Mouse (Mus musculus) stomach, postnatal 0 days (tissue): ENCODE measurements at regions not wholly inside any gene's neighbourhood (a gene's known extent, or its start where the extent isn't known, plus 50 kb on each side); places are given as distances from the start of the nearest gene placed in this dataset.

Experiments used
- ATAC-seq: fragments of 200-750 bp; cut with Nextera tagmentation; 2 replicates; pipeline ENCODE4 v1.8.0; 2017; ENCODE audit not compliant: low FRiP score, low TSS enrichment
- DNase-seq: peaks from one replicate; pipeline ENCODE4 v3.0.0-alpha.2; 2016; ENCODE audit warnings: low spot score
- H3K27ac ChIP-seq: fragments of 300-500 bp; sonication (generic); replicated peaks from 2 replicates; pipeline ENCODE4 v1.5.1; 2014; ENCODE audit warnings: mild to moderate bottlenecking, control low read depth
- H3K27me3 ChIP-seq: fragments of 300-500 bp; sonication (generic); 2 replicates; pipeline ENCODE4 v1.6.1; 2014; ENCODE audit warnings: low read length; ENCODE audit not compliant: control insufficient read depth, insufficient read depth
- H3K36me3 ChIP-seq: fragments of 300-500 bp; sonication (generic); 2 replicates; pipeline ENCODE4 v1.6.1; 2014; ENCODE audit warnings: low read length, mixed read lengths; ENCODE audit not compliant: control insufficient read depth, insufficient read depth
- H3K4me1 ChIP-seq: fragments of 300-500 bp; sonication (generic); replicated peaks from 2 replicates; pipeline ENCODE4 v1.6.1; 2014; ENCODE audit warnings: antibody characterized with exemption; ENCODE audit not compliant: control insufficient read depth, insufficient read depth
- H3K4me2 ChIP-seq: fragments of 300-500 bp; sonication (generic); replicated peaks from 2 replicates; pipeline ENCODE4 v1.6.1; 2014; ENCODE audit warnings: low read depth, mild to moderate bottlenecking, control low read depth, moderate library complexity
- H3K4me3 ChIP-seq: fragments of 300-500 bp; sonication (generic); 2 replicates; pipeline ENCODE4 v1.5.1; 2014; ENCODE audit warnings: low read depth, low read length, control low read depth
- H3K9ac ChIP-seq: fragments of 300-500 bp; sonication (generic); 2 replicates; pipeline ENCODE4 v1.6.1; 2014; ENCODE audit warnings: mild to moderate bottlenecking, low read length, control low read depth, mixed read lengths
- H3K9me3 ChIP-seq: fragments of 300-500 bp; sonication (generic); 2 replicates; pipeline ENCODE4 v1.6.1; 2016; ENCODE audit warnings: low read length; ENCODE audit not compliant: control insufficient read depth
- CTCF ChIP-seq: IDR thresholded peaks from 2 replicates; pipeline ENCODE4 v1.5.1; 2016; ENCODE audit warnings: antibody characterized with exemption, low read depth, mild to moderate bottlenecking, moderate library complexity
- EP300 ChIP-seq: optimal IDR thresholded peaks from 2 replicates; pipeline ENCODE3; 2016; ENCODE audit warnings: antibody characterized with exemption
- WGBS: fragments of 180-500 bp; shearing (Covaris S2); extraction: QIAGEN DNeasy Blood & Tissue Kit; methylation state at CpG from one replicate; pipeline ENCODE4 v1.1.7; 2014; 5-methylcytosine and 5-hydroxymethylcytosine counted together

- DNase-seq (no peak), ATAC-seq (no peak)
- no peak for TF ChIP-seq CTCF
- TF ChIP-seq EP300 = no peak
- Histone ChIP-seq H3K9ac (no peak overlapping the region), H3K9me3 (no peaks in the 10 kb centered on the region), H3K27ac (no peak overlapping the region), H3K27me3 (no peaks in the 10 kb centered on the region), H3K4me3 (no peak overlapping the region), H3K36me3 (no peaks in the 10 kb centered on the region), H3K4me1 (no peaks in the 10 kb centered on the region), H3K4me2 (no peak overlapping the region)
Measured at GRCm38 (mm10) chr9:6454542-6454941, 184.9 kb upstream of the Ddi1 start.

- 84% methylated on average over 3 of the region's 3 CpGs for WGBS
- Histone ChIP-seq H3K4me1 (no peaks in the 10 kb centered on the region), H3K9ac (no peak overlapping the region), H3K4me2 (no peak overlapping the region), H3K27ac (no peak overlapping the region), H3K9me3 (no peaks in the 10 kb centered on the region), H3K36me3 (no peaks in the 10 kb centered on the region), H3K27me3 (no peaks in the 10 kb centered on the region), H3K4me3 (no peak overlapping the region)
- TF ChIP-seq CTCF (no peak), EP300 (no peak)
- ATAC-seq (no peak), DNase-seq (no peak)
Measured at GRCm38 (mm10) chr9:6435236-6435635, 165.6 kb upstream of the Ddi1 start.

DNA sequence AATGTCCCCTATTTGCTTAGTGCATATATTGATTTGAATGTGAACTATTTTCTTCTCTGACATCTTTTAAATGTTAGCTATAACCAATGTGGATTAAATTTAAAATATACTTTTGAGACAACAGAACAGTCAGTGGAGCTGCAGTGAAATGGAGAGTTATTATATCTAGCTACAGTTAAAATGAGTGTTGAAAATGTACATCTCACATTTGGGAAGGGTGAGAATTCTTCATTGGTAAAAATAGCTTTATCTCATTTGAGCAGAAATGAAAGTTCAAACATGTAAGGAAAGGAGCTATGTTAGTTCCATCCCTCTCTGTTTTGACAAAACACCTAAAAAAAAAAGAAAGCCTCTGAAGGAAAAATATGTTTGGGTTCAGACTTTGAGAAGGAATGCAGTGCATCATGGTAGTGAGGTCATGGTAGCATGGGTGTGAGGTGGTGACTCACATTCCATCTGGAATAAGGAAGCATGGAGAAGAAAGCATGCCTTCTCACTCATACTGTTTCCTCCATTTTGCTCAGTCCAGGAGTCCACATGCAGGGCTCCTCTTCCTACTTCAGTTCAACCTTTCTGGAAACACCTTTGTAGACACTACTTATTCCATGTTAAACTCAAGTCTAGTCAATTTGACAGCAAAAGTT, 164.3 kb upstream of the Ddi1 start:
- no peak for TF ChIP-seq EP300
- TF ChIP-seq CTCF = no peak
- no peak for DNase-seq
- ATAC-seq = no peak
- Histone ChIP-seq H3K9me3 (no peaks in the 10 kb centered on the region), H3K4me1 (no peaks in the 10 kb centered on the region), H3K27me3 (no peaks in the 10 kb centered on the region), H3K4me3 (no peak overlapping the region), H3K27ac (no peak overlapping the region), H3K36me3 (no peaks in the 10 kb centered on the region), H3K4me2 (no peak overlapping the region), H3K9ac (no peak overlapping the region)

GRCm38 (mm10) chr9:6430859-6431258, 161.2 kb upstream of the Ddi1 start:
- WGBS = 52% methylated on average over 3 of the region's 3 CpGs
- no peak for TF ChIP-seq CTCF
- TF ChIP-seq EP300 = no peak
- H3K4me2 ChIP-seq = no peak overlapping the region
- no peak overlapping the region for H3K9ac ChIP-seq
- H3K36me3 ChIP-seq = no peaks in the 10 kb centered on the region
- H3K4me3 ChIP-seq = no peak overlapping the region
- H3K27ac ChIP-seq = no peak overlapping the region
- no peaks in the 10 kb centered on the region for H3K27me3 ChIP-seq
- H3K4me1 ChIP-seq = no peaks in the 10 kb centered on the region
- DNase-seq (no peak), ATAC-seq (no peak)
- H3K9me3 ChIP-seq = no peaks in the 10 kb centered on the region

DNA sequence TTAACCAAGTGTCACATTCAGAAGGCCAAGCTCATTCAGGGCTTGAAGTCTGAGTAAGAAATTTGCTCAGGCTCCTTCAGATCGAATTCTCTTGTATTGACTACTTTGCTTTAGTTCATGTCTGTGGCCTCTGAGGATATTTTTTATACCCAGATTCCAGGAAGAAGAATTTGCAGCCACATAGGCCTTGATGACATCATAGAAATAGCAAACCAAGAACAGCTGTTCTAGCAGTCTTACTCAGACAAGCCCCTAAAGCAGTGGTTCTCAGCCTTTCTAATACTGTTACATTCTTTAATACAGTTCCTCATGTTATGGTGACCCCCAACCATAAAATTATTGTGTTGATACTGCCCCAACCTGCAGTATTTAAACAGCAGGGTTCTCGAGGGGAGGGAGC, 160.8 kb upstream of the Ddi1 start:
- H3K9me3 ChIP-seq = no peaks in the 10 kb centered on the region
- TF ChIP-seq EP300 (no peak), CTCF (no peak)
- no peak overlapping the region for H3K4me2 ChIP-seq
- no peak for DNase-seq
- no peak overlapping the region for H3K27ac ChIP-seq
- 43% methylated on average over 2 of the region's 2 CpGs for WGBS
- H3K36me3 ChIP-seq = no peaks in the 10 kb centered on the region
- ATAC-seq = no peak
- no peaks in the 10 kb centered on the region for H3K4me1 ChIP-seq
- H3K4me3 ChIP-seq = no peak overlapping the region
- H3K27me3 ChIP-seq = no peaks in the 10 kb centered on the region
- H3K9ac ChIP-seq = no peak overlapping the region
